Mouse (Mus musculus): ENCODE measurements at regions not wholly inside any gene's neighbourhood (a gene's known extent, or its start where the extent isn't known, plus 50 kb on each side); places are given as distances from the start of the nearest gene placed in this dataset.
"Not testable (repeated sequence)": the region's sequence is repeated elsewhere in the genome, so short reads cannot be mapped to it uniquely, and the experiment has no call there.

DNA sequence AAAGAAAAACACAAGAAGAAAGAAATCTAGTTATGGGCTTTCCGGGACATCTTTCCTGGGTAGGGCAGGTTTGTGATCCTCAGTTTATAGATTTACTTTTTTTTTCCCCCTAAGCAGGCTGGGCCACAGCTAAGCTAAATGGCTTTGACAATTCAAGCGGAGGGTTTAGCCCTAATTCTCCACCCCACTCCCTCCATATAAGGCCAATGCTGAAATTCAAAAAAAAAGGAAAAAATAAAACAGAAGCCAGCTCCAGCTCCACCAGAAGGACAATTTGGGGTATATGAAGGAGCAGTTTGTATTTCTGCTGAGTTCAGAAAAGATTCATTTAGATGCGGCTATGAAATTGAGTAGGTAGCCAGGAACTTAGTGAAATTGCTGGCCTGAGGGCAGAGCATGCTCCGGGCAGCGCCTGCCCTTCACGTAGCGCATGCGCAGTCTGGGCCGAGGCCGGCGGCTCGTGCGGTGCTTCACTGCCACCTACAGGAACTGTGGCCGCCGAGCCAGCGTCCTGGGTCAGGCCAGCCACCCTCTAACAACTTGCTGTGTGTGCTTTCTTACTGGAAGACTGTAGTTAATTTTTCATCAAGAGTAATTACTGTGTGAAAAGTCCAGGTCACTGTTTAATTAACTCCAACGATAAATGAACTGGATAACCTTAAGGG is 364.5 kb downstream of the Lrig3 start:
- Histone ChIP-seq H3K4me3 (peak overlapping the region; percentile 27; the same call in 1 of the 2 replicates), H3K27ac (peak overlapping the region; percentile 20; the same call in 1 of the 2 replicates)
- peak; percentile 91 for TF ChIP-seq CTCF (IDR thresholded peaks at IDR 0.05)
- intact Hi-C loops (cut with DNase I) = loop anchor here (2.0 to 5.0 kb wide), 3 partner anchors 328 to 606 kb away; no protein-coding TSS in a partner anchor
- peak; percentile 93 for DNase-seq

DNA sequence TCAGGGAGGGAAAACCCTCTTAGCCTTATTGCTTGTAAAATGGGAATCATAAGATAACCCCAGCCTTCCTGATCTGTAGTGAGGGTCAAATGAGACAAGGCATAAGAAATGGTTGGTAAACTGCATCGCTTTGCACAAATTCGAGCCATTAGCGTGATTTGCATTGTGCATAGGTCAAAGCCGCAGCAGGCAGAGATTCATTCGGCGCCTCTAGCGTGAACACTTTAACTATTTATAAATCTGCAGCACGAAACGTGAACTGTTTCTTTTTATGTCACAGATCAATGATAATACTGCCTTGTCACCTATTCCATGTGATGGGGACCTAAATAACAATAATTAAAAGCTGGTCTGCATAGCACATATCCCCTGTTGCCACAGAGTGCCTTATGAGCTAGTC is 354.9 kb downstream of the Lrig3 start:
- intact Hi-C loops (cut with DNase I) = loop anchor here (10.0 kb wide), 1 partner anchor 146 kb away; no protein-coding TSS in a partner anchor
- Histone ChIP-seq H3K4me3 (no peak overlapping the region), H3K27ac (no peak overlapping the region)
- no peak for TF ChIP-seq CTCF (IDR thresholded peaks at IDR 0.05)
- DNase-seq = no peak

DNA sequence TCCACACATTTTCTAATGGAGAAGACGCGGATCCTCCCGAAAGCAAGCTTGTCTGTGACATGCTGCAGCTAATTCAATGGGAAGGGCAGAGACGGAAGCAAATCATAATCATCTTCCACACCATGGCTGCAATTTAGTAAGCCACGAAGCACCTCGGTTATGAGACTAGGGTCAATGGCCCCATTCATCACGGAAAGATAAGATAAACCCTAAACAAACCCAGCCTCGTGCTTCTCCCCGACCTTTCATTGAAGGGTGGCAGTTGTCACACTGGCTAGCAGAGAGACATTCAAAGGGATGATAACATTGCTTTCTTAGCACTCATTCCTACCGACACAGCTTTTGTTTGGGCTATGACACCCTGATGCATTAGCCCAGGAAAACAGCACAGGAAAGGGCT is 353.8 kb downstream of the Lrig3 start:
- DNase-seq = no peak
- Histone ChIP-seq H3K4me3 (no peak overlapping the region), H3K27ac (no peak overlapping the region)
- intact Hi-C loops (cut with DNase I) = loop anchor here (10.0 kb wide), 1 partner anchor 145 kb away; no protein-coding TSS in a partner anchor
- no peak for TF ChIP-seq CTCF (IDR thresholded peaks at IDR 0.05)

DNA sequence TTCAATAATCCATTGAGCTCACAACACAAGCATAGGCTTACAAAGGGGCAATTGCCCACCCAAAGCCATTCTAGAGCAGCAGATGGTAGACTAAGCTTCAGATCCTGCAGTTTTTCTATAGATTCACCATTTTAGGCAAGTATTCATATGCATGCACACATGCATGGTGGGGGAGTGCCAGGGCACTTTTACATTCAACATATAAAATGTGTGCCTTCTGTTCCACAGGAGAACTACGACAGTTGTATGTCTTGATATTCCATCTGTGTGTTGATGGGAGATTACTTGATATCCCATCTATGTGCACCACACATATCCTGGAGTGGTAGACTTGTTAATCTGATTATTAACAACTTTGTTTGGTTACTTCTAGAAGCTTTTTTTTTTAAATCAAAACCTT is 334.0 kb downstream of the Lrig3 start:
- H3K27ac ChIP-seq = no peak overlapping the region
- no peak for TF ChIP-seq CTCF (IDR thresholded peaks at IDR 0.05)
- no peak overlapping the region for H3K4me3 ChIP-seq
- no peak for DNase-seq
- intact Hi-C loops (cut with DNase I) = no loop called here

DNA sequence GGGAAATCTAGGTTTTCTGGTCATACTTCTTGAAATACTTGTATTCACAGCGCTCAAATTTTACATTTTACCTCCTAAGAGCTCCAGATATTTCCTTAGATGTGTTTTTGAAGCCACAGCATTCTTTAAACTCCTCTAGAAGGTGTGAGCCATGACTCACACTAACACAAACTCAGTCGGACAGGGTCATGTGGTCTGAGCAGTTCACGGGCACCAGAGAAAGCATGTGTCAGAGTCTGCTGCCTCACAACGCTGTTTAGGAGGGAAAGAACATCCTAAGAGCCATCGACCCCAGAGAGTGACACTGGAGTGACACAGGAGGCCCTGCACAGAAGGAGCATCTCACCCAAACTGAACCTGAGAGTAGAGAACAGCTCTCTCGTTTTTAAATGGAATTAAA is 332.2 kb downstream of the Lrig3 start:
- DNase-seq = no peak
- intact Hi-C loops (cut with DNase I) = no loop called here
- TF ChIP-seq CTCF (IDR thresholded peaks at IDR 0.05) = no peak
- Histone ChIP-seq H3K27ac (no peak overlapping the region), H3K4me3 (no peak overlapping the region)

DNA sequence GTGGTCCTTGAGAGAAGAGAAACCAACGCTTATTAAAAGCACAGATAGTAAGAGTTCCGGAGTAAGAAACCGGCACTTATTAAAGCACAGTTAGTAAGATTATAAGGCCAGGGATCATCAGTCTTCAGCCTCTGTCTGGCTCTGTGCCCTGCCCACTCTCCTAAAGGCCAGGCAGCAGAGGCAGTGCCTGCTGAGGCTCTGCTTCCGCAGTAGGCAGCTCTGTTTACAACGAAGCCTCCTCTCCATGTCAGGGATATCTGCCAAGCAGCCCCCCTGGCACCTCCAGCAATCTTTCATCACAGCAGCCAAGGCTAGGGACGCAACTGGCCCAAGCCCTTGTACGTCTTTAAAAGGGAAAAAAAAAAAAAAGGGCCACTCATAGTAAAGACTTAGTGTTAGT is 329.9 kb downstream of the Lrig3 start:
- intact Hi-C loops (cut with DNase I) = no loop called here
- no peak overlapping the region for H3K27ac ChIP-seq
- no peak overlapping the region for H3K4me3 ChIP-seq
- DNase-seq = no peak
- TF ChIP-seq CTCF (IDR thresholded peaks at IDR 0.05) = no peak

DNA sequence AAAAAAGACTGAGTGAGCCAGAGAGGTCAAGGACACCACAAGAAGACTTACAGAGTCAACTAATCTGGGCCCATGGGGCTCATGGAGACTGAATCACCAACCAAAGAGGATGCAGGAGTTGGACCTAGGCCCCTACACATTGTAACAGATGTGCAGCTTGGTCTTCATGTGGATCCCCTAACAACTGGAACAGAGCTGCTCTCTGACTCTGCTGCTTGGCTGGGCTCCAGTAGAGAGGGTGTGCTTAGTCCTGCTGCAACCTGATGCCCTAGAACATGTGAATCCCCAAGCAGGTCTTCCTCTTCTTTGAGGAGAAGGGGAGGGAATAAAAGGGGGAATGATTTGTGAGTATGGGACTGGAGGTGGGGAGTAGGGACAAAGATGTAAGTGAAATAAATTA is 325.8 kb downstream of the Lrig3 start:
- intact Hi-C loops (cut with DNase I) = no loop called here
- no peak overlapping the region for H3K27ac ChIP-seq
- DNase-seq = peak; percentile 40
- TF ChIP-seq CTCF (IDR thresholded peaks at IDR 0.05) = no peak
- H3K4me3 ChIP-seq = no peak overlapping the region

DNA sequence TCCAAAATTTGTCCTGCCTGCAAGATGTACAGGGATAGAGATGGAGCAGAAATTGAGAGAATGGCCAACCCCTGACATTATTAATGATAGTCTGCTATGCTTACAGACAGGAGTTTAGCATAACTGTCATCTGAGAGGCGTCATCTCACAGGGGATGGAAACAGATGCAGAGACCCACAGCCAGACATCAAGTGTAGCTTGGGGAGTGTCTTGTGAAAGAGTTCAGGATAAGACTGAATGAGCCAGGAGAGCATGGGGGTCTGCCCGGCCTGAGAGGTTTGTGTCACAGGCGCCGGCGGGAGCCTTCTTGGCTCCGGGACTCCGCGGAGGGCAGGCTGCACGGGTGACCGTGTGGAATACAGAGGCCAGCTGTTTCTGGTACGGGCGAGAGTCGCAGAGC is 319.1 kb downstream of the Lrig3 start:
- H3K4me3 ChIP-seq; intact Hi-C loops (cut with DNase I); DNase-seq; H3K27ac ChIP-seq: not testable (repeated sequence)

DNA sequence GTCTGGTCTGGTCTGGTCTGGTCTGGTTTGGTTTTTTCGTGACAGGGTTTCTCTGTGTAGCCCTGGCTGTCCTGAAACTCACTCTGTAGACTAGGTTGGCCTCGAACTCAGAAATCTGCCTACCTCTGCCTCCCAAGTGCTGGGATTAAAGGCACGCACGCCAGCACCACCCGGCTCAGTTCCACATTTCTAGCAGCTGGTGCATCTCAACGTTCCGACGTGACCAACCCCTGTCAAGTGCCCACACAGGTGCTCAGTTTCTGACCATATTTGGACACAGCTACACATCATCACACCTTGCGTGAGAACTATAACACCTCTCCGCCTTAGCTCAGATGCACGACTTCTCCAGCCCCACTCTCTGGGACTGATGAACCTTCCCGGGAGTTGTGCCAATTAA is 304.4 kb downstream of the Lrig3 start:
- Histone ChIP-seq H3K4me3 (no peak overlapping the region), H3K27ac (no peak overlapping the region)
- DNase-seq = no peak
- intact Hi-C loops (cut with DNase I) = no loop called here
- TF ChIP-seq CTCF (IDR thresholded peaks at IDR 0.05) = no peak

DNA sequence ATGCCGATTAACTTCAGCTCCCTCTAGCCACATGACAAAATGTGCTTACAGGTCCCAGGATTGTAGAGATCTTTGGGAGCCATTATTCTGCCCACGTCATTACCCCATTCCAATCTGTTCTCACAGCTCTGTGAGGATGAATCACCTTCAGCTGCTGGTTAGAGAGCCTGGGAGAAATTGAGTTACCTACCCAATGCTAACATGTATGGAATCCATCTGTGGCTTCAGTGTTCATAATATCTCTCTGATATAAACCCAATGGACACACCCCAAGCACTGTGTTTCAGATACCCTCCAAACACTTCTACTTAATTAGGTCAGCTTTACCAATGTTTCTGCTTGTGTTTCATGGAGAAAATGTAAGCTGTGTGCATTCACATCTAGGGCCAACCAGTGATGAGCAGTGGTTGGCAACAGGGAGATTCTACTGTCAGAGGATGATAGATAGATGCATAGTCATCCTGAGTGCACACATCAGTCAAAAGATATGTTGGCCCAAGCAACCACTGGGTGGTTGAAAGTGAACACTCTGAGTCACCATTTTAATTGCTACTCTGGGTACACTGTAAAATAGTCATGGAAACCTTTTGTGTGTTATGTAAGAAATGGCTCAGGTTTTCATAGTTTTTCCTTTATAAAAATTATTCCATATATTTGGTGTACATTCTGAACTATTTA is 301.5 kb downstream of the Lrig3 start:
- no peak overlapping the region for H3K27ac ChIP-seq
- intact Hi-C loops (cut with DNase I) = no loop called here
- TF ChIP-seq CTCF (IDR thresholded peaks at IDR 0.05) = no peak

DNA sequence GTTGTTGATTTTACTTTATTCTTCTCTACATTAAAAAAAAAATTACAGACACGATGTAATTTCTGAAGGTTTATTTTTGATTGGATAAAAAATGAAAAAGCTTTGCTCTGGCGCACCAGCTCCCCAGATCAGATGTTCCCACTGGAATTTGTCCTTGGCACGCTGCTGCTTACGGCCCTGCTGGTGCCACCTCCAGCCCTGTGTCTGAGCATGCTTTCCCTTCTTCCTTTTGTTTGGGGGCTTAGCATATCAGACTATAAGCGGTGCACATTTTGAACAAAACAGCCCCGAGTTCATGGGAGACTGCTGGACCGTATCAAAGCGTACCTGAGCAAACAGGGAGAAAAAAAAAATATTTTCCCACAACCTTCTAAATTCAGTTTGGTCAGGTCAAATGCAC is 291.2 kb downstream of the Lrig3 start:
- DNase-seq = no peak

More for the DNA sequence above, 301.5 kb downstream of the Lrig3 start:
- DNase-seq = no peak
- H3K4me3 ChIP-seq = no peak overlapping the region

DNA sequence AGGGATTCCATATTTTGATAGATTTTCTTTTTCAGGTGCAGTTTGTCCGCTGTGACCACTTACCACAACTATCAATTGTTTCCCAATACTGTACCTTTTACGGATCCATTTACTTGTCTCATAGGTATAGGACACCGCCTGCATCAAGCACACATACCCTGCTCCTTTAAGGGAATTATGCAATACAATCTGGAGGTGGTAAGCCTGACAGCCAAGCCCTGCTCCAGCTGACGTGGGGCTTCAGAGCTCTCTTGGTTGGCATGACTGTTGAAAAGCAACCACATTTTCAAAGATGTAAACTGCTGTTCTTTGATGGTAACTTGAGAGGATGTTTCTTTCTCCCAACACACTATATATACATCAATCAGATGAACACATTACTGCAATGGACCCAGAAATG is 288.2 kb downstream of the Lrig3 start:
- DNase-seq = no peak
- intact Hi-C loops (cut with DNase I) = no loop called here
- no peak overlapping the region for H3K4me3 ChIP-seq
- H3K27ac ChIP-seq = no peak overlapping the region
- TF ChIP-seq CTCF (IDR thresholded peaks at IDR 0.05) = no peak

More for the DNA sequence above, 291.2 kb downstream of the Lrig3 start:
- no peak for TF ChIP-seq CTCF (IDR thresholded peaks at IDR 0.05)
- intact Hi-C loops (cut with DNase I) = no loop called here
- Histone ChIP-seq H3K4me3 (no peak overlapping the region), H3K27ac (no peak overlapping the region)

DNA sequence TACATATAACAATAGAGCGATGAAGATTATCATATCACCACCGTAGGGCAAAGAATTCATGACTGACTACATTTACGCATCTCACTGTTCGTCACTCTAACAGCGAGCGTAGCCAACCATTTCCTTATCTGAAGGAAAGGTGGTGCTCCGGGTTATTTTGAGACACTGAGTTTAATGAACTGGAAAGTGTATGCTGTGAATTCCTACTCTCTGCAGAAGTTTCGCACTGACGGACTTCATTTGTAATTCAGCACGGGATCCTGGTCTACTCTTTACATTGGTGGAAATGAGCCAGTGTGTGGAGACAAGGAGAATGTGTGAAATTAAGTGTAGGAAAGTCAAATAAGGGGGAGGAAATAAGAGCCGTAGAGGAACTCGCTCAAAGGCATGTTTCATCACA is 283.2 kb downstream of the Lrig3 start:
- H3K4me3 ChIP-seq = no peak overlapping the region
- intact Hi-C loops (cut with DNase I) = no loop called here
- no peak for DNase-seq
- H3K27ac ChIP-seq = no peak overlapping the region
- TF ChIP-seq CTCF (IDR thresholded peaks at IDR 0.05) = no peak

DNA sequence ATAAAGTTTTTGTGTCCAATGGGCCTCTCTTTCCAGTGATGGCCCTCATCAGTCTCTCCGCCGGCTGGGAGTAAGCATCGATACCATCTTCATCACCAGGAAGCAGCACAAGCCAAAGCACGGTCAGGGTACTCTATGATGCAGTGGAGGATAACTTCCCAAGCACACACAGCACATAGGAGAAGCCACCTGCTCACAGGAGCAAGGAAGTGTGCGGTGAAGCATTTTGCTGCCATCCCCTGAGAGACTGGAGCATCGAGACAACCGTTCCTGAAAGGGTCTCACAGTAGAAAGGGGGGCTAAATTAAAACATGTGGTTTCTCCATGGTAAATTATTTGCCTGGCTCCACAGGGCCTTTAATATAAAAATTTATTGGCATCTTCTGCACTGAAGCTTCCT is 277.1 kb downstream of the Lrig3 start:
- no peak for TF ChIP-seq CTCF (IDR thresholded peaks at IDR 0.05)
- no peak for DNase-seq
- Histone ChIP-seq H3K4me3 (peak overlapping the region; percentile 35), H3K27ac (no peak overlapping the region)
- intact Hi-C loops (cut with DNase I) = no loop called here
